Mouse (Mus musculus) intestine, postnatal 0 days (tissue): ENCODE measurements around the gene Gm45062. TPM values are rescaled to one million over a fixed set of nuclear protein-coding genes. Genes with fewer than 3 reads are reported as not detected.

Experiments
- ATAC-seq: fragments of 200-750 bp; cut with Nextera tagmentation; 2 replicates; pipeline ENCODE4 v1.8.0; 2017; ENCODE audit warnings: mild to moderate bottlenecking, moderate TSS enrichment, moderate library complexity
- H3K27ac ChIP-seq: fragments of 300-500 bp; sonication (generic); 2 replicates; pipeline ENCODE4 v1.5.1; 2014; ENCODE audit warnings: mild to moderate bottlenecking, low read depth, low read length, moderate library complexity
- H3K27me3 ChIP-seq: fragments of 300-500 bp; sonication (generic); replicated peaks from 2 replicates; pipeline ENCODE4 v1.6.1; 2014; ENCODE audit warnings: low read length, mixed read lengths; ENCODE audit not compliant: control insufficient read depth, insufficient read depth
- H3K36me3 ChIP-seq: fragments of 300-500 bp; sonication (generic); 2 replicates; pipeline ENCODE4 v1.6.1; 2014; ENCODE audit warnings: mild to moderate bottlenecking, moderate library complexity; ENCODE audit not compliant: control insufficient read depth, insufficient read depth
- H3K4me1 ChIP-seq: fragments of 300-500 bp; sonication (generic); replicated peaks from 2 replicates; pipeline ENCODE4 v1.6.1; 2014; ENCODE audit warnings: antibody characterized with exemption, low read length, mixed read lengths; ENCODE audit not compliant: control insufficient read depth, insufficient read depth
- H3K4me2 ChIP-seq: fragments of 300-500 bp; sonication (generic); replicated peaks from 2 replicates; pipeline ENCODE4 v1.6.1; 2014; ENCODE audit warnings: low read depth, mild to moderate bottlenecking, moderate library complexity
- H3K4me3 ChIP-seq: fragments of 300-500 bp; sonication (generic); 2 replicates; pipeline ENCODE4 v1.5.1; 2014; ENCODE audit warnings: low read depth, low read length
- H3K9ac ChIP-seq: fragments of 300-500 bp; sonication (generic); 2 replicates; pipeline ENCODE4 v1.6.1; 2014; ENCODE audit warnings: mild to moderate bottlenecking, low read depth, low read length
- H3K9me3 ChIP-seq: fragments of 300-500 bp; sonication (generic); 2 replicates; pipeline ENCODE4 v1.6.1; 2016; ENCODE audit warnings: mixed run types; ENCODE audit not compliant: control insufficient read depth
- CTCF ChIP-seq: sonication (generic); IDR thresholded peaks from 2 replicates; pipeline ENCODE4 v1.5.1; 2016; ENCODE audit warnings: low read depth, mild to moderate bottlenecking, control low read depth, antibody characterized with exemption, moderate library complexity
- WGBS: fragments of 180-500 bp; shearing (Covaris S2); extraction: QIAGEN DNeasy Blood & Tissue Kit; methylation state at CpG from one replicate; pipeline ENCODE4 v1.1.7; 2014; 5-methylcytosine and 5-hydroxymethylcytosine counted together
- polyA plus RNA-seq: library from polyadenylated mRNA; unstranded; fragments of >200 nt; fragmentation: Nextera tagmentation; extraction: Ambion mirVana; gene quantifications from 2 replicates; pipeline ENCODE4 v1.2.1, GENCODE M21; 2015

Gm45062 gene
- polyA plus RNA-seq, 1 experiment from 2014 or later: 0.30 TPM

GRCm38 (mm10) chr6:8544822-8545221 is 285.6 kb downstream of the Gm45062 start:
- no peak for TF ChIP-seq CTCF
- WGBS: 95% methylated on average over 5 of the region's 5 CpGs

GRCm38 (mm10) chr6:8545780-8546179 is 286.5 kb downstream of the Gm45062 start:
- Histone ChIP-seq H3K27ac (no peak overlapping the region), H3K4me3 (no peak overlapping the region)
- 86% methylated on average over 7 of the region's 7 CpGs for WGBS

More at GRCm38 (mm10) chr6:8544822-8545221, 285.6 kb downstream of the Gm45062 start:
- H3K36me3 ChIP-seq: no peaks in the 10 kb centered on the region
- no peak overlapping the region for H3K4me3 ChIP-seq
- no peaks in the 10 kb centered on the region for H3K9me3 ChIP-seq
- no peak overlapping the region for H3K27ac ChIP-seq
- H3K4me1 ChIP-seq: no peaks in the 10 kb centered on the region
- H3K4me2 ChIP-seq: no peak overlapping the region
- ATAC-seq: no peak
- no peak overlapping the region for H3K9ac ChIP-seq
- H3K27me3 ChIP-seq: no peaks in the 10 kb centered on the region

DNA sequence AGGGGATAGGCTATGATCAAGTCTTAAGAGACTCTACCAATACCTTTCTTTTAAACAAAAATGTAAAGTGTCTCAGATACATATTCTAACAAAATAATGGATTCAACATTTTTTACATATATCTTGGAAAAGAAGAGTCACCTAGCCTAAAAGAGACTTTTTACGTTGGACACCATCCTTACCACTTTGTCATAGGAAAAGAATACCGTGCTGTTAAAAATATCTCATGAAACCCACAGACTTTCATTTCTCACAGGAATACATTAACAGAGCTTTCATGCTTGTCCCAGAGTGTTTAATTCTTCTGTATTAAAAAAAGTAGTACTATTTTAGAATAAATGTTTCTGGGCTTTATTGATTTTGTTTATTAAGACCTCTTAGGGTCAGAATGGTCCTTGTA is 291.9 kb downstream of the Gm45062 start:
- no peak for ATAC-seq
- no peak overlapping the region for H3K4me2 ChIP-seq
- H3K36me3 ChIP-seq: no peaks in the 10 kb centered on the region
- no peaks in the 10 kb centered on the region for H3K9me3 ChIP-seq
- H3K9ac ChIP-seq: no peak overlapping the region
- H3K27me3 ChIP-seq: no peaks in the 10 kb centered on the region
- no peak overlapping the region for H3K4me3 ChIP-seq
- TF ChIP-seq CTCF: no peak
- no peak overlapping the region for H3K27ac ChIP-seq
- WGBS: 80% methylated on average over 2 of the region's 2 CpGs
- no peaks in the 10 kb centered on the region for H3K4me1 ChIP-seq

More at GRCm38 (mm10) chr6:8545780-8546179, 286.5 kb downstream of the Gm45062 start:
- Histone ChIP-seq H3K9me3 (no peaks in the 10 kb centered on the region), H3K4me2 (no peak overlapping the region), H3K4me1 (no peaks in the 10 kb centered on the region), H3K9ac (no peak overlapping the region), H3K27me3 (no peaks in the 10 kb centered on the region), H3K36me3 (no peaks in the 10 kb centered on the region)
- no peak for TF ChIP-seq CTCF
- no peak for ATAC-seq

DNA sequence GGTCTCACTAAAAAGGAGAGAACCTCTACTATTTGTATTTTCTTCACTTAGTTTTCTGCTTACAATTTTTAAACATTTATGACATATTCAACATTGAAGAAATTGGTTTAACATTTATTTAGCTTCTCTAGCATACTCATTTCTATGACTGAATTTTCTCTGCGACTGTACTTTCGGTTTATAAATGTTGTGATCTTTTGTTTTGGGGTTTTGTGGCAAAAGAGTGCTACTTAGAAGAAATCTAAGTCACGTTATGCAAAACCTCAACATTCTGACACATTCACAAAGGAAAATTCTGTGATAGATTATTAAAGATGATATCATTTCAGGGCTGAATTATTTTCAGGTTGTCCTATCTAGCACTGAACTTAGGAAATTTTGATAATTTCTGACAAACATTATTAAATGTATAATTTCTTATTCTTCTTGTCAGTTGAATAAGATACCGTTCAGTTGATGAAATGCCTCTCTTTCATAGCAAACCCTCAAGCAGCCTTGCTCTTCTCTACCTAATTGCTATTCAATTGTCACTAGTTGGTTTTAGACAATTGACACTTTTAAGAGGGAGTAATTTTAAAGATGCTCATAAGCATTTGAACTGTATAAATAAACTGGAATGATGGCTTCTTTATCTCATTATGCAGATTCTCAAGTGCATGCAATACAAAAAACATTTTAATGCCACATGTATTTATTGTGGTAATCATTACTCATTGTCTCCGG is 297.8 kb downstream of the Gm45062 start:
- Histone ChIP-seq H3K36me3 (no peaks in the 10 kb centered on the region), H3K4me3 (no peak overlapping the region), H3K27ac (no peak overlapping the region), H3K27me3 (no peaks in the 10 kb centered on the region), H3K4me1 (no peaks in the 10 kb centered on the region), H3K4me2 (no peak overlapping the region), H3K9ac (no peak overlapping the region), H3K9me3 (no peaks in the 10 kb centered on the region)
- ATAC-seq: no peak
- 94% methylated on average over 5 of the region's 5 CpGs for WGBS
- TF ChIP-seq CTCF: no peak

DNA sequence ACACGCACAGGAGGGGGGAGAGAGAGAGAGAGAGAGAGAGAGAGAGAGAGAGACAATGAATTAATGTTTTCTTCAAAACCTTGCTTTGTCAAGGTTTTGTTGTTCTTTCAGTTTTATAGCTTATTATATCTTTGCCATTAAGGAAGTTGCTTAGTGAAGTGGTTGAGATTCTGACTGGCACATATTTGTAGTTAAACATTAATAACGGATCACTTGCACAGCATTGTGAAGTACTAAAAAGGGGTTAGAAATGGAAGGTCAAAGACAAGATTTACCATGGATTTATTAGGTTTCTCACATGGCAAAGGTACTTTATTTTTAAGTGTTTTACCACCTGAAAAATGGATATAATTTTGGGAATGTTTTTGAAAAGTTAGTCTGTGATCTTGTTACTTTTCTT is 301.4 kb downstream of the Gm45062 start:
- Histone ChIP-seq H3K27ac (no peak overlapping the region), H3K27me3 (no peaks in the 10 kb centered on the region), H3K4me3 (no peak overlapping the region), H3K36me3 (peaks cover 3% of the 10 kb centered on the region; the same call in 1 of the 2 replicates), H3K4me2 (no peak overlapping the region), H3K4me1 (no peaks in the 10 kb centered on the region), H3K9ac (no peak overlapping the region), H3K9me3 (no peaks in the 10 kb centered on the region)
- no peak for TF ChIP-seq CTCF
- WGBS: 58% methylated on average over 2 of the region's 2 CpGs
- 0 out of 2 replicates have a peak, but pooled peaks have one; percentile 36 for ATAC-seq

- WGBS: 93% methylated on average over 9 of the region's 9 CpGs
- H3K9me3 ChIP-seq: no peaks in the 10 kb centered on the region
- H3K36me3 ChIP-seq: no peaks in the 10 kb centered on the region
- H3K27ac ChIP-seq: no peak overlapping the region
- no peak for ATAC-seq
- no peak overlapping the region for H3K4me3 ChIP-seq
- no peak overlapping the region for H3K9ac ChIP-seq
- no peak for TF ChIP-seq CTCF
- H3K27me3 ChIP-seq: no peaks in the 10 kb centered on the region
- H3K4me2 ChIP-seq: no peak overlapping the region
- H3K4me1 ChIP-seq: no peaks in the 10 kb centered on the region
Observed at GRCm38 (mm10) chr6:8582377-8582776, 323.1 kb downstream of the Gm45062 start.
